Mouse (Mus musculus) kidney, postnatal 0 days (tissue): ENCODE results near the gene Dlgap4. TPM values are rescaled to one million over a fixed set of nuclear protein-coding genes. Genes with fewer than 3 reads are reported as not detected.

Source experiments
- ATAC-seq: fragments of 200-750 bp; cut with Nextera tagmentation; replicated peaks from 2 replicates; pipeline ENCODE4 v1.8.0; 2017; ENCODE audit warnings: low read depth, moderate number of reproducible peaks, moderate TSS enrichment, moderate library complexity; ENCODE audit not compliant: low FRiP score
- DNase-seq: peaks from one replicate; pipeline ENCODE4 v3.0.0-alpha.2; 2016; ENCODE audit warnings: low spot score
- H3K27ac ChIP-seq: fragments of 300-500 bp; sonication (generic); 2 replicates; pipeline ENCODE4 v1.5.1; 2014; ENCODE audit warnings: mild to moderate bottlenecking
- H3K27me3 ChIP-seq: fragments of 300-500 bp; sonication (generic); 2 replicates; pipeline ENCODE4 v1.6.1; 2014; ENCODE audit warnings: low read length, mixed read lengths; ENCODE audit not compliant: insufficient read depth
- H3K36me3 ChIP-seq: fragments of 300-500 bp; sonication (generic); 2 replicates; pipeline ENCODE4 v1.6.1; 2014; ENCODE audit warnings: low read length, mixed read lengths; ENCODE audit not compliant: insufficient read depth
- H3K4me1 ChIP-seq: fragments of 300-500 bp; sonication (generic); replicated peaks from 2 replicates; pipeline ENCODE4 v1.6.1; 2014; ENCODE audit warnings: antibody characterized with exemption, low read length, mixed read lengths; ENCODE audit not compliant: insufficient read depth
- H3K4me2 ChIP-seq: fragments of 300-500 bp; sonication (generic); 2 replicates; pipeline ENCODE4 v1.6.1; 2014; ENCODE audit warnings: mild to moderate bottlenecking, low read length, moderate library complexity, mixed read lengths
- H3K4me3 ChIP-seq: fragments of 300-500 bp; sonication (generic); replicated peaks from 2 replicates; pipeline ENCODE4 v1.5.1; 2014; ENCODE audit warnings: low read depth, low read length
- H3K9ac ChIP-seq: fragments of 300-500 bp; sonication (generic); 2 replicates; pipeline ENCODE4 v1.6.1; 2014; ENCODE audit warnings: low read depth, low read length
- H3K9me3 ChIP-seq: fragments of 300-500 bp; sonication (generic); replicated peaks from 2 replicates; pipeline ENCODE4 v1.6.1; 2016; ENCODE audit warnings: low read length, inconsistent platforms, mixed read lengths
- CTCF ChIP-seq: IDR thresholded peaks from 2 replicates; pipeline ENCODE4 v1.5.1; 2016; ENCODE audit warnings: antibody characterized with exemption, low read depth, mild to moderate bottlenecking, moderate library complexity
- WGBS: fragments of 180-500 bp; shearing (Covaris S2); extraction: QIAGEN DNeasy Blood & Tissue Kit; methylation state at CpG from one replicate; pipeline ENCODE4 v1.1.7; 2014; 5-methylcytosine and 5-hydroxymethylcytosine counted together
- polyA plus RNA-seq: library from polyadenylated mRNA; unstranded; fragments of >200 nt; fragmentation: Nextera tagmentation; extraction: Ambion mirVana; gene quantifications from 2 replicates; pipeline ENCODE4 v1.2.1, GENCODE M21; 2015

Dlgap4 gene
- polyA plus RNA-seq, 1 experiment from 2014 or later, result 61.1 TPM

DNA sequence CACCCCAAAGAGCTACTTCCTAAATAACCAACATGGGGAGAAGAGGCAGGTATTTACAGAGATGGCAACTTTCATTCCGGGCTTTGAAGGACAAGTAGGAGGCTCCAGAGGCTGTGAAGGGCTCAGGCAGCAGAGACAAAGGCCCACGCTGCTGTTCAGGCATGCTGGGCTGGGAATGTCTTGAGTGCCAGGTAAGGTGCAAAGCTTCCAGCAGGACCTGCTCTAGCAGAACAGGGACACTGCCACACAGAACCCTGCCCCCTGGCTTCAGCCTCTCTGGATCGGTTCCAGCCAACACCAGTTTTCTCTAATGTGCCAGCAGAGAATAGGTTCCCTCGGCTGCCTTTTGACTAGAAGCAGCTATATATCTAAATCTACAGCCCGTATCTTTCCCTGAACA is 153.6 kb downstream of the Dlgap4 start:
- 0 out of 2 replicates have a peak, but pooled peaks cover 6% of the 10 kb centered on the region for H3K4me1 ChIP-seq
- 49% methylated on average over 5 of the region's 5 CpGs for WGBS
- H3K36me3 ChIP-seq, result peaks cover 4% of the 10 kb centered on the region; the same call in 1 of the 2 replicates
- TF ChIP-seq CTCF, result no peak
- no peaks in the 10 kb centered on the region for H3K27me3 ChIP-seq
- H3K9ac ChIP-seq, result no peak overlapping the region
- no peak for DNase-seq
- ATAC-seq, result no peak
- H3K4me3 ChIP-seq, result no peak overlapping the region
- H3K27ac ChIP-seq, result no peak overlapping the region
- H3K4me2 ChIP-seq, result no peak overlapping the region
- H3K9me3 ChIP-seq, result no peaks in the 10 kb centered on the region

DNA sequence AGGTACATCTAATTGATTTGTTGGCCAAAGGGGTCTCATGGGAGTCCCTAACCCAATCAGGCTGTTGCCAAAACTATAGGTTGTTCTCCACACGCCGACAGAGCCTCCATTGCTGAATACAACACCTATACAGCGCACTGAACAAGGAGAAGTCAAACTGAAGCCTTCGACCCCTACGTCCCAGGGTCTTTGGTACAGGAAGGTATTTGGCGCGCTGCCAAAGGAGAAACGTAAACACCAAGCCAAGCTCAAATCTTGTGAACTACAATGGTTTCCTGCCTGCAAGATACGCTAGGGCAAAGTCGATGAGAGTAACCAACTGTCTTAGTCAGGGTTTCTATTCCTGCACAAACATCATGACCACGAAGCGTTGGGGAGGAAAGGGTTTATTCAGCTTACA is 155.8 kb downstream of the Dlgap4 start:
- ATAC-seq (no peak), DNase-seq (no peak)
- Histone ChIP-seq H3K36me3 (no peaks in the 10 kb centered on the region), H3K9me3 (no peaks in the 10 kb centered on the region), H3K4me1 (peaks cover 3% of the 10 kb centered on the region; the same call in 1 of the 2 replicates), H3K9ac (no peak overlapping the region), H3K4me2 (no peak overlapping the region), H3K4me3 (no peak overlapping the region), H3K27ac (no peak overlapping the region), H3K27me3 (no peaks in the 10 kb centered on the region)
- TF ChIP-seq CTCF, result no peak
- WGBS, result 61% methylated on average over 12 of the region's 12 CpGs

DNA sequence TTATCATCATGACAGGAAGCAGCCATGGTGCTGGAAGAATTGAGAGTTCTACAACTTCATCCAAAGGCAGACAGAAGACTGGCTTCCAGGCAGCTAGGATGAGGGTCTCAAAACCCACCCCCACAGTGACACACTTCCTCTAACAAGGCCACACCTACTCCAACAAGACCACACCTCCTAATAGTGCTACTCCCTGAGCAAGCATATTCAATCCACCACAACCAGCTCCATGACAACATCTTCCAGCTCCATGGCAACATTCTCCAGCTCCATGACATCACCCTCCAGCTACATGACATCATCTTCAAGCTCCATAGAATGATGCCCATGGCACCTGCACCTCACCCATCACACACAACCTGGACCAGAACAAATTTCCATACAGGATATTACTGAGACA is 160.0 kb downstream of the Dlgap4 start:
- Histone ChIP-seq H3K9ac (no peak overlapping the region), H3K27me3 (no peaks in the 10 kb centered on the region), H3K36me3 (no peaks in the 10 kb centered on the region), H3K4me2 (no peak overlapping the region), H3K9me3 (no peaks in the 10 kb centered on the region), H3K4me3 (no peak overlapping the region), H3K4me1 (peaks cover 13% of the 10 kb centered on the region), H3K27ac (no peak overlapping the region)
- DNase-seq (no peak), ATAC-seq (no peak)
- TF ChIP-seq CTCF, result no peak

DNA sequence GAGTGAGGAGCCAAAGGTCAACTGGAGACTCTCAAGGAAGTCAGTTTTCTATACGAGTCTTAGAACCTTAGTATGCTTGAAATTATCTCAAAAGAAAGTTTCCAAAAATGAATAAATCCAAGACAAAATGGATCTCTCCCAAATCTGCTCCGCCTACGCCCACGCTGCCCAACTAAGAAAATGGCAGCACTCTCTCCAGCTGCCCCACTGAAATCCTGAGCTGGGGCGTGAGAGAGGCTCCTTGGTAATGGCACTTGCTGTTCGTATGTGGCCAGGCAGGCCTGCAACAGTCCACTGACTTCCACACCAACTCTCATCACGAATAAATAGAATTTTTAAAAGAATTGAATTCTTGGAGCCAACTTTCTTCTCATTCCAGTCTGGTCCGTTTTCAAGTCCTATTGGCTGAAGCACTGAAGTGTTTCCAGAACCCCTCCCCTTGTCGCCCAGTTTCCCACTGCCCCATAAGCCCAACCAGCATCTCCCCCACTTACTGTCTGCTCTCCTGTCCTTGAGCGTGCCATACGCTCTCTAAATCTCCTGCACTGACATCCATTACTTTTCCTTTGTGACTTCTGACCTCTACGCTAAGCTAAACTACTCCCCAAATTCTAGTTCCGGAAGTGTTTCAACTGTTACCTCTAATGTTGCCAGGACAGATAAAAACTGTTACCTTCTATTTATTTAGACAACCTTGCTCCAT is 160.7 kb downstream of the Dlgap4 start:
- Histone ChIP-seq H3K4me2 (peak overlapping the region; percentile 52), H3K4me3 (peak overlapping the region; percentile 35; the same call in 1 of the 2 replicates), H3K9me3 (no peaks in the 10 kb centered on the region), H3K4me1 (peaks cover 13% of the 10 kb centered on the region), H3K27me3 (no peaks in the 10 kb centered on the region), H3K27ac (peak overlapping the region; percentile 88), H3K36me3 (no peaks in the 10 kb centered on the region), H3K9ac (peak overlapping the region; percentile 53)
- 55% methylated on average over 13 of the region's 13 CpGs for WGBS
- TF ChIP-seq CTCF, result no peak
- ATAC-seq, result no peak
- peak; percentile 62 for DNase-seq

DNA sequence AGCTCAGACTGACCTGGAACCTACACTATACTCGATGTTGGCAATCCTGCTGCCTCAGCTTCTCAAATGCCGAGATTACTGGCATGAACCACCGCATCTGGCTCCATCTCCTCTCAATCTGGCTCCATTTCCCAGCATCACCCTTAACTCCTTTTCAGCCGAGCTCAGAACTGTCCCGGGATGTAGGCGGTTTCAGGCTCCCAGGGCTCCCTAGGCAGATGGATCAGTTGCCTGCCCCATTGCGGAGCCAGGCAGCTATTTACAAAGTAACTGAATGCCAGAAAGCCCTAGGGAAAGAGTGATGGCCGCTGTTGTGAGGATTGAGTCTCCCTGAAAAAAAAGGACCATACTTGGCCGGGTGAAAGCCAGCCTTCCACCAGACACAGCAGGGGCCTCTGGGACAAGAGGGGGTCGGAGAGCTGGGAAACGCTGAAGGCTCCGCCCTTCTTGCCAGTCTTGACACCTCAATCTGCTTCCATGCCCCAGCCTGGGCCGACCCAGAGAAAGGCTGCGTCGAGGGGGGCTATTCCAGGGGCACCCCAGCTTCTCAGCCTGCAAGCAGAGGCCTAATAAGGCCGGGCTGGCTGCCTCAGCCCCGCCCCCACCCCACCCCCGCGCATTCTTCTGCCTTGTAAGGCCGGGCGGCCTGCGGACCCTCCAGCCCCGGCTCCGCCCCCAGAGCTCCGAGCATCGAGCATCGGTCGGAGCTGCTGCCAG is 161.4 kb downstream of the Dlgap4 start, which contains the start of gene Myl9:
Gene Myl9 (plus strand): TSS at position 683 of the 717 bp plus-strand sequence.
- peak; percentile 87 for DNase-seq
- Histone ChIP-seq H3K36me3 (no peaks in the 10 kb centered on the region), H3K27me3 (no peaks in the 10 kb centered on the region), H3K4me1 (peaks cover 13% of the 10 kb centered on the region), H3K4me3 (peak within 1 kb of the TSS; percentile 35), H3K9me3 (no peaks in the 10 kb centered on the region), H3K27ac (peak within 1 kb of the TSS; percentile 88), H3K9ac (peak within 1 kb of the TSS; percentile 53), H3K4me2 (peak within 1 kb of the TSS; percentile 52)
- peak; percentile 80 for ATAC-seq
- TF ChIP-seq CTCF, result no peak
- 4% methylated on average over 28 of the region's 28 CpGs for WGBS

DNA sequence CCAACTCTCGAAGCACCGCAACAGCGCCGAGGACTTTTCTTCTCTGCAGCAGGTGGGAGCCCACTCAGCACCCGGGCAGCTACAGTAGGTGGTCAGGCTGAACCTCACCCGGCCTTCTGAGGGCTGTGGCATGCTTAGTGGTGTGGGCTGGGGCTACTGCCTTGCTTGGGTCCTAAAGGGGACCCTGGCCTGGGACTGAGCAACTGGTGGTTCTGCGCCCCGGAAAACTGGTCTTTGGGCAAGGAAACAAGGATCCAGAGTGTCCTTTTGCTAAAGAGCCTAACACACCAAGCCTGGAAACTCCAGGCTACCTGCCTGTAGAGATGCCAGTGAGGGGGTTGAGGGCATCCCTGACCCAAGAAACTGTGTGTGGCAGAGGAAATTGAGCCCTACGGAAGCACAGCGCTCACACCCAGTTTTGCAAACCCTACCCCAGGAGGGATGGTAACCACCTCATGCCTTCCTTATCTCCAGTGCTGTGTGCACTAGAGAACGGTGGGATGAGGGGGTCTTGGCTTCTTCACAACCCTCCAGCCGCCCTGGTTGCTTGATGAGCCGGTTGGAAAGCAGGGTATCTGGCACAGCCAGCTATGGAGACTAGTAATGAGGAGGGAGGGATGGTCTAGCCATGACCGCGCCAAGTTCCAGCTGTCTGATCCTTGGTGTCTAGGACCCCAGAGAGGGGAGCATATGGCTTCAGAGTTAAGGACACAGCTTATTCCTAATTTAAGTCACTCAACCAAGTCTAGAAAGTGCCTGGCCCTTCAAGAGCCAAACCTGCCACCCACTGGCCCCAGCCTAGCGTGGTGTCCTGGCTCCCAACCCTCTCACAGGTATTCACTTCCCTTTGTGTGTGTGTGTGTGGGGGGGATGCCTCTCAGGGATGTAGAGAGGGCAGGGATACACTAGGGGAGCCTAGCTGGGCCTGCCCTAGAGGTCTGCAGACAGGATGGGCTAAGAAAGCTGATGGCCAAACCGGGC is 162.2 kb downstream of the Dlgap4 start:
- no peak for TF ChIP-seq CTCF
- peak overlapping the region; percentile 52 for H3K4me2 ChIP-seq
- peak overlapping the region; percentile 53 for H3K9ac ChIP-seq
- H3K27me3 ChIP-seq, result no peaks in the 10 kb centered on the region
- peaks cover 19% of the 10 kb centered on the region for H3K4me1 ChIP-seq
- ATAC-seq (no peak), DNase-seq (no peak)
- no peaks in the 10 kb centered on the region for H3K36me3 ChIP-seq
- peak overlapping the region; percentile 35 for H3K4me3 ChIP-seq
- peak overlapping the region; percentile 74 for H3K27ac ChIP-seq
- WGBS, result 32% methylated on average over 17 of the region's 17 CpGs
- H3K9me3 ChIP-seq, result no peaks in the 10 kb centered on the region
